Mouse (Mus musculus): Measurements from ENCODE around the gene Zfp160.
"Not testable (repeated sequence)": the region's sequence is repeated elsewhere in the genome, so short reads cannot be mapped to it uniquely, and the experiment has no call there.

Zfp160 gene

DNA sequence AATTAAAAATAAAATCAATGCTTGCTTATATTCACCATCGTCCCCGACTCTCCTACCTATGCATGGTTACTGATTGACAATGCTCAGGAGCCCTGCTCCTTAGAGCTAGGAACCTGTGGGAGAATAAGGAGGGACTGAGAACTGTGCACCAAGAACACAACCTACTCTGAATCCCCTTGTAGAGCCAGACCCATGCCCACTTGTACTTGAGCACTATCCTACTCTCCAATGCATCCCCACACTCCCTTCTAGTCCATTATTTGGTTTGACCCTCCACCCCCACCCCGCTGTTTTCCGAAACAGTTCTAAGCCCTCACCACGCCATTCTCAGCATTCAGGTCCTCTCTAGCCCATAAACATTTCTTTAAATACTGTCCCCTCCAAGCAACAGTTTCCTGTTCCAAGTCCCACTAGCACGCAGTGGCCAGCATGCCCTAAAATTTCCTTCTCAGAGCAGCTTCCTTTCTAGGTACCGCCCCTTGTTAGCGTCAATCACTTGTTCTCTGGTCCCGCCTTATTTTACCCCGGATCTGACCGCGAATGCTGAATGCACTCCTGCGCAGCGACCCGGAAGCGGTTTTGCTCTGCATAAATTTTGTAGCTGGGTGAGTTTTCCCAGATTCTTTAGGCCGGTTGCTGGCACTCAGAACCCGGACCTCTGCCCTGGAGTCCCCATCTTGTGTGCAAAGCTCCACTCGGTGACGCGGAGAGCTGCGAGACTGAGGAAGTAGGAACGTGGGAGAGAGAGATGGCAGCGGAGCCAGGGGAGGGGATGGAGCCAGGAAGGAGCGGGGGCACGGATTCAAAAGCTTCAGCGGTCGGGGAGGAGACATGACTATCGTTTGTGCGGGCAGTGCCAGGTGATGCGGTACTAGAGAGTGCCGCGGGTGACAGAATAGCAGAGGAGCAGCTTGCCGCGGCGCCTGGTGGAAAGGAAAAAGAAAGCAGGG, at the start of gene Zfp160:
Gene Zfp160 (plus strand): TSS at position 522 of the 950 bp plus-strand sequence.
- in situ Hi-C loops (cut with MboI, MseI), result loop anchor here (5.0 to 25.0 kb wide), 2 partner anchors 51 to 554 kb away; partner anchors contain the start of gene Zfp948

DNA sequence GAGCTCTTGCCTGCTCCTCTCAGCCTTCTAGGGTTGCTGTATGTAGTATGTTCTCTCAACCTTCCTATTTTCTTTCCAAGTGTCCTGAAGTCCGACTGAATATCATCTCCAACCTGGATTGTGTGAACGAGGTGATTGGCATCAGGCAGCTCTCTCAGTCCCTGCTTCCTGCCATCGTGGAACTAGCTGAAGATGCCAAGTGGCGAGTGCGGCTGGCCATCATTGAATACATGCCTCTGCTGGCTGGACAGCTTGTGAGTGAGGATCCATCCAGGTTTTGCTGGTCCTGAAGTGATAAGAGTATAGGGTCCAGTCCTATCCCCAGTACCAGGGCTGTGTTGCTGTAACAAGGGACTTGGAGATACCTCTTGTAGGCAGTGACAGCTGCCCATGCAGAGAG, 48.3 kb upstream of the Zfp160 start:
- in situ Hi-C loops (cut with MboI, MseI), result no loop called here

DNA sequence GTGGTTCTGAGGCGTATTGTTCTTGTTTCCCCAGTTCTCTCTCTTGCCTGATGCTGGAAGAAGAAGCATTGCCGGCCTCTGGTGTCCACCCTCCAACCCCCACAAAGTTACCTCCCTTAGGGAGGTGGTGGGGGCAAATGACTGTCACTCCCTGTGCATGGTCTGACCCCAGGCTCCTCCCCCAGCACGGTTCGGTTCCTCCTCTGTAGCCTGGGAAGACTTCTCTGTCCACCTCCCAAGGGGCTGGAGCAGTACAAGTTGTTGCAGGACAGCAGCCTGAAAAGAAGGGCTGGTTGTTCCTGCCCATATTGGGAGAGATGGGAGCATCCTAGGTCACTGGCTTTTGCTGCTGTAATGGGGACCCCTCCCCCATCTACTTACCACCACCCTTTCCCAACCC, 43.3 kb upstream of the Zfp160 start:
- in situ Hi-C loops (cut with MboI, MseI), result no loop called here

DNA sequence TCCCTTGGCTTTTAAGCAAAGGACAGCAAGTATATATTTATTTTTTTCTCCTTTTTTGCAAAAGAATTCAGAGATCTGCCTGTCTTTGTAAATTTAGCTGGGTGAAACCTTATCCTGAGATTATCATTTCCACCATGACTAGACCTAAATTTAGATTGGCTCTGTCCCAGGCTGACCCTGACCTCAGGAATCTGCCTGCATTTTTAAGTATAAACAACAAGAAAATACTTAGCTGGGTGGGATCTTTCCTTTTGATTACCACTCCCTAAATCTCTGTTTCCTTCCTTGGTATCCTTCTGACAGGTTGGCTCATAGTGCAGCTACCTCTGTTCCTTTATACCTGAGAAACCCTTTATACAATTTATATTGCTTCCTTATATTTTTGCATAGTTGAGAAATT, 42.0 kb upstream of the Zfp160 start:
- in situ Hi-C loops (cut with MboI, MseI), result no loop called here

DNA sequence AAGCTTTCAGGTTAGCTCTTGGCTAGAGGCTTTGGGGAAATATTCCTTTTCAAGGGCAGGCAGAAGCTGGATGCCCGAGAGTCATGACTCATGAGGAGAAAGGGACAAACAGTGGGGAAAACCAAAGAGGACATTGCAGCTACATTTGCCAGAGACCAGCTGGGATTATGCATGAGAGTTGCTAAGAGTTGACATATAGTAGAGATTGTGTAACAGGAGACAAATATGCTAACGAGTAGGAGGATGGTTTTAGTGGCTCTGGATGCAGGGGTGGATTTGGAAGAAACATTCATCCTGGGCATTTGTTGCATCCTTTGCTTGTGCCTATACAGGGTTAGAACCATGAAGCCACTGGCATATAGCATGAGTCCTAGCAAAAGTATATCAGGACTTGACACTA, 15.0 kb upstream of the Zfp160 start:
- in situ Hi-C loops (cut with MboI, MseI), result no loop called here

DNA sequence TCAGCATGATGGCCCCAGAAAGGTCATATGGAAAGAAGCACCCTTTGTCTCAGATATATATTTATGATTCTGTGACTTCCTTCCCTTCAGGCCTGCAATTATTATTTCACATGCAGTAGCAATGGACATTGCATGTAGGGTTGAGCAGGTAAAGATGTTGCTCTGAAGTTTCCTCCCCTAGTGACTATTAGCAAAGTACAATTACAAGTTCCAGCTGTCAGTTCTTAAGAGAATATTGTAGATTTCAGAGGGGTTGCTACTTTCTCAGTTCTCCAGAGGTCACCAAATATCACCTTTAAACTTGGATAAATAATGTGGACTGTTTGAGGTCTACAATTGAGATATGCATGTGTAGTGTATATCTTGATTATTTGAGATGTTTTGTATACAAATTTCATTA, 12.3 kb upstream of the Zfp160 start, which contains the start of gene Vmn1r233:
Gene Vmn1r233 (minus strand): TSS at position 101 of the 400 bp plus-strand sequence.
- in situ Hi-C loops (cut with MboI, MseI), result no loop called here

DNA sequence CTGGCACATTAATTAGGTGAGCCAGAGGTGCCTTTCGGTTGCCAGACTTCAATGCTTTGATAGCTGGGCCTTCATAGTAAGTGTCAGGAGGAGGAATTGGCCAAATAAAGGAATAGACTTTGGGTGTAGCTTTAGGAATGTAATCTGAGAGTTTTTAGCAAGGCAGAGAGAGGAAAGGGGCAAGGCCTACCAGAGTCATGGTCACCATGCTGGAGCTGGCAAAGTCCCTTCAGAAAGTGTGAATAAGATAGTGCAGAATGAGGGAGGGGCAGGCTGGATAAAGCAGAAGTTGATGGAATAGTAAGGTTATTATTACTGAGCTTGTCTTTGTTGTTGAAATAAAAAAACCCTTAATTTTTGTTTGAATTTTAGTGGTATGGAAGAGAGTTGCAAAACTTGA, 1.0 kb downstream of the Zfp160 start:
- in situ Hi-C loops (cut with MboI, MseI), result loop anchor here (5.0 to 25.0 kb wide), 2 partner anchors 52 to 553 kb away; partner anchors contain the start of gene Zfp948

DNA sequence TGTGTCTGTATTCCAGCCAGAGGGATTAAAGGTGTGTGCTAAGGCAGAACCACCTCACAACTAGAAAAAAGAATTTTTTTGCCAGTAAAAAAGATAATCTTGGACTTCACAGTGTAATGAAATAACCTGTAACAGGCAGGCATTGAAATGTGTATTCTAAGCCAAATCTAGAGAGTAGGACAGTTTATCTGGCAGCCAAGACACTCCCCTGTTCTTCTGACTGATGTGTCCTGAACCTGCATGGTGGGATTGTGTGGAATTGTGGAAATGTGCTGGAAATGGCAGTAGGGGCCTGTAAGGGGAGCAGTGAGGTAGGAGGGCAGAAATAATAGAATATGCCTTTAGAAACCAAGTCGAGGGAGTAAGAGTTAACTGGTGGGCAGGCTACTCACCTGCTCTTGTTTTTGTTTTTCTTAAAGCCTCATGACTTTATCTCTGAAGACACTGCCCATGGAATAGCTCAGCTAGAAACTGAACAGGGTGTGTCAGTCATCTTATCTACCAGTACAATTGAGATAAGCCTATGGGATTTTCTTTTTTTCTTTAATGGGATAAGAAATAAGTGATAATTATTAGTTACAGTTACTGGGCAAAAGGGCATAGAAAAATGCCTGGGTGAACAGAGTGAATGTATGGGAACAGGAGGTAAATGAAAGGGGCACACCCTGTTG, 9.8 kb downstream of the Zfp160 start:
- in situ Hi-C loops (cut with MboI, MseI), result loop anchor here (25.0 kb wide), 1 partner anchor 544 kb away; the partner anchor contains the start of gene Zfp948

DNA sequence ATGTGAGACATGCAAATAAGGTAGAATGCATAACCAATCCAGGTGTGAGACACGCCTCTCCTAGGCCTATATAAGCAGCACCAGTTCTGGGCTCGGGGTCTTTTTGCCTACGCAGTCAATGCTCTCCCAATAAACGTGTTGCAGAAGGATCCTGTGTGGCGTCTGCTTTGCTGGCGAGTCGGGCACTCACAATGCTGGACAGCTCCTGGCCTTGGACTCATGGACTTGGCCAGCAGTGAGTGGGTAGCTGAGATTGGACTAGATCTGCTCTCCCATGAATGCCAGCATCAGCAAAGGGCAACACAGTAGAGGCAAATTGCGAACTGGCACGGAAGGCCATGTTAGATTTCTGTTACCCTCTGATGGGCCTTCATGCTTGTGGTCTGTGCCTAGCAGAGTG, 39.3 kb downstream of the Zfp160 start:
- in situ Hi-C loops (cut with MboI, MseI), result not testable (repeated sequence)

DNA sequence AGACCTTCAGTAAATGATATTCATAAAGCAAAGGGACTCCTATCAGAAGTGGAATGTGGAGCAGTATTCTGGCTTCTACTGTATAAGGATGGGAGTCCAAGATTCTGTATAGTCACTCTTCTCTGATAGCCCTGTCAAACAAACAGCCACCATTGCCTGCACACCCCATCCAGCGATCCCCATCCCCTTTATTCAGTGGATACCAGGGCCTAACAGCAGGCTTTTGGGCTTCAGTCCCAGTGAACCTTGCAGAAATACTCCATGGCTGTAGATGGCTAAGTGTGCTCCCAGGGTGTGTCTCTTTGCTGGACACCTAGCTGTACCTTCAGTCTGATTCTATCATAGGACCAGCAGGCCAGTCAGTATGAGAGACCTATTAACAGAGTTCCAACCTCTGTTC, 42.2 kb downstream of the Zfp160 start:
- in situ Hi-C loops (cut with MboI, MseI), result no loop called here

DNA sequence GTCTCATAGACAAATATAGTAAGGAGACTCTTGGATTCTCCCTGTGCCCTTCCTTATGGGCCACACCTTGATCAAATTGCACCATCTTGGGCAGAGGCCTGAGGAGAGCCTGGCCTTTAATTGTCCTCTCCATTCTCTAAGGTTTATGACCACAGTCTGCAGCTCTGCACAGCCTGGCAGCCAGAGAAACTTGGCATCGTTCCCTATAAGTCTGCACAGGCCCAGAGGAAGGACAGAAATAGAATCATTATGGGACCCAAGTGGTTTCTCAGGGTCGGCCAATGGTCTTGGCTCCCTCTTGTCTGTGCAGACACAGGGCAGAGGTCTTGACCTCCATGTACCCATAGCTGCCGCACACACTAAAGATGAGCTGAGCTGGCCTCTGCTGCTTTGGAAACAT, 42.6 kb downstream of the Zfp160 start:
- in situ Hi-C loops (cut with MboI, MseI), result not testable (repeated sequence)

DNA sequence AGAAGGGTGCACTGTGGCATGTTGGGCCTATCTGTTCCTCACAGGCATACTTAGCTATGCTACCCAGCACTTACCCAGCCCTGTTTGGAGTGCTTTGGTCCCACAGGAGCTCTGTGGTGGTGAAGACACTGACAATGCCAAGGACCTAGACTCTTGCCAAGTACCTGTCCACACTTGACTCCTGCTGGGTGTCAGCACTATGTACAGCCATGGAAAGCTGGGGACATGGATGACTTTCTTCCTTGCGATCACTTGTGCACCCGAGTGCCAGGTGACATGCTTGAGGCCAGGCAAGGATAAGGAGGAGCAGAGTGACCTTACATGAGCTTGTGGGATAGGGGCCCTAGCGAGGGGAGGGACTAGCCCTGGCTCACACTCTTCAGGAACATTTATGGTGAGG, 43.2 kb downstream of the Zfp160 start:
- in situ Hi-C loops (cut with MboI, MseI), result not testable (repeated sequence)

DNA sequence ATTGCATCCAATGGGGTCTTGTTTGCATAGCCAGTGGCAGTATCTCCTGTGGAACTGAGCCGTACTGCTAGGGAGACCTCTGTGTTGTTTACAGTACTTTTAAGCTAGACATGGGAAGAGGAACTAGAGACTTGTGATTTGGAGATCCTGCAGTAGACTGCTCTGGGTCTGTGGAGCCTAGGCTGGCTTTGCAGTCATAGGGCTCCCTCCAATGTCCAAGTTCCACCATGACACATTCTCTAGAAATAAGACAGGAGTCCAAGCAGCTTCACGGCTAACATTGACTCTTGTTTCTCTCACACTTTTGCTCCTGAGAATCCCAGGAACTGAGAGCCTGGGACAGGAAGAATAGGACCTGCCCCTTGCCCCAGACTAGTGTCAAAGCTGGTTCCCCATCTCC, 44.6 kb downstream of the Zfp160 start:
- in situ Hi-C loops (cut with MboI, MseI), result no loop called here

DNA sequence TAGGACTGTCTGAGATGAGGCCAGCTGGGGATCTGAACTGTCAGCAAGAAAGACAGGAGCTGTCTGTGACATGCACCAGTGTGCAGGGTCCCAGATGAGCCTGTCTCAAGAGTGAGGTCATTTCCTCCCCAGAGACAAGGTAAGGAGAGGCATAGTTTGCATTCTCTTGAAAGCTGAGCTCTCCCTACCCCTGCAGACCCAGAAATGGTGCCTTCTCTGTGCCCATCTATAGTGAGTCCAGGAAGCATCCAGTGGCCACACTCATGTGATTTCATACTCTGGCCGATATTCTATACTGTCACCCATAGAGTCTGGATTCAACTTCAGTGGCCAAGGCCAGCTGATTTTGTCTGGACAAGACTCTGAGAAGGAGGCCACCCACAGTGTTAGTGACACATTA, 46.4 kb downstream of the Zfp160 start:
- in situ Hi-C loops (cut with MboI, MseI), result loop anchor here (5.0 kb wide), 1 partner anchor 37 kb away; no protein-coding TSS in a partner anchor

DNA sequence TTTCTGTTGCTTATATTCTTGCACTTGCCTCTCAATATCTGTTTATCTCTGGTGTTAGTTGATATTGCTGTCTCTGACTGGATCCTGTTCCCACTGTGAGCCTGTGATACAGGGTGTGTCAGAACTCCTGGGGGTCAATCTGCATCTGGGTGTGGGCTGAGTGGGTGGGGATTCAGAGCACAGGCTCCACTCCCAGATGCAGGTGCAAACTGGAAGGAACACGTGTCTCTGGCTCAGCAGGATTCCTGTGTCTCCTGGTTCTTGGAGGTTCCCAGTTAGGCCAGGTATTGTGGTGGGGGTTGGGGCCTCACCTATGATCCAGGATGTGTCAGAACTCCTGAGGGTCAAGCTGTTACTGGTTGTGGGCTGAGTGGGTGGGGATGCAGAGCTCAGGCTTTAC, 56.8 kb downstream of the Zfp160 start:
- in situ Hi-C loops (cut with MboI, MseI), result no loop called here

DNA sequence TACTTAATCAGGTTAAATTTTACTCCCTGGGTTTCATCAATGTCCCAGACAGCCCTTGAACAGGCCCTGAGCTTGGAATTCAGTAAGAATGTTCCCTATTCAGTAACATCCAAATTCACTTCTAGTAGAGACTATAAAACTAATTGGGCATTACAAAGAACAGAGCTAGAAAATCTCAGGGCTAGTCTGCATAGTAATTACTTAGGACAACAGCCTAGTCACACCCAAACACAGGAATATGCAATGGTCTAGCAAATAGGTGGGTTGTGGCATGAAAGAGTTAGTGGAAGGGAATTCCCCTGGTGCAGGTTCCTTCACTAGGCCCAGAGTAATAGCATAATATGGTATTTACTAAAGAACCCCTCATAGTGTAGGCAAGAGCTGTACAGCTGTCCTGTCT, 58.3 kb downstream of the Zfp160 start:
- in situ Hi-C loops (cut with MboI, MseI), result no loop called here

DNA sequence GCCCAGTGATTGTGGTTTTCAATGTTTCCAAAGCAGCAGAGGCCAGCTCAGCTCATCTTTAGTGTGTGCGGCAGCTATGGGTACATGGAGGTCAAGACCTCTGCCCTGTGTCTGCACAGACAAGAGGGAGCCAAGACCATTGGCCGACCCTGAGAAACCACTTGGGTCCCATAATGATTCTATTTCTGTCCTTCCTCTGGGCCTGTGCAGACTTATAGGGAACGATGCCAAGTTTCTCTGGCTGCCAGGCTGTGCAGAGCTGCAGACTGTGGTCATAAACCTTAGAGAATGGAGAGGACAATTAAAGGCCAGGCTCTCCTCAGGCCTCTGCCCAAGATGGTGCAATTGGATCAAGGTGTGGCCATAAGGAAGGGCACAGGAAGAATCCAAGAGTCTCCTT, 60.7 kb downstream of the Zfp160 start:
- in situ Hi-C loops (cut with MboI, MseI), result not testable (repeated sequence)

DNA sequence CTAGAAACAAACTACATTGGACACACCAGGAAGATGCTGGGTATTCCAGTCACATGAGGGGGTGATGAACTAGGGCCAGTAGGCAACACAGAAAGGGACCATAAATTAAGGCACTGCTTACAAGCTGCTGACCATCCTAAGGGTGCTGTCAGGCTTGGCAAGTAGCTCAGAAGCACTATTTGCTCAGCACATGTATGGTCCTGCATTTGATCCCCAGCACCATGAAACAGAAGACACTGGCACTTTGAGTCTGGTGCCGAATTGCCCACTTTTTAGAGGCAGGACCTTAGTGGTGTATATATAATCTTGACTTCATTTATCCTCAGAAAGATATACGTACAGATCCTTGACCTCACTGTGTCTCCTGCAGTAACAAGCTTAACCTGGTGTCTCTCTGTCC, 62.3 kb downstream of the Zfp160 start:
- in situ Hi-C loops (cut with MboI, MseI), result not testable (repeated sequence)
